Mouse (Mus musculus) embryonic stem cell, embryonic (primary cell): ENCODE data around the gene Gm45837.
"Not testable (repeated sequence)": the region's sequence is repeated elsewhere in the genome, so short reads cannot be mapped to it uniquely, and the experiment has no call there.

Experiments used
- CTCF ChIA-PET, 4 experiments: fragments of 300-600 bp in 2 of 4; fragments of 350-600 bp in 2 of 4; sonication (Branson Sonifier 250); formaldehyde crosslinking; loops; one replicate each; lab custom pipeline; 2022; ENCODE audit warnings: inconsistent platforms in 2 of 4; lab: Charles Lee
- POLR2A ChIA-PET, 4 experiments: fragments of 300-600 bp in 2 of 4; fragments of 350-600 bp in 2 of 4; sonication (Branson Sonifier 250); formaldehyde crosslinking; loops; one replicate each; lab custom pipeline; 2022; ENCODE audit warnings: antibody characterized with exemption in 4 of 4, inconsistent platforms in 1 of 4; lab: Charles Lee

Gene Gm45837

DNA sequence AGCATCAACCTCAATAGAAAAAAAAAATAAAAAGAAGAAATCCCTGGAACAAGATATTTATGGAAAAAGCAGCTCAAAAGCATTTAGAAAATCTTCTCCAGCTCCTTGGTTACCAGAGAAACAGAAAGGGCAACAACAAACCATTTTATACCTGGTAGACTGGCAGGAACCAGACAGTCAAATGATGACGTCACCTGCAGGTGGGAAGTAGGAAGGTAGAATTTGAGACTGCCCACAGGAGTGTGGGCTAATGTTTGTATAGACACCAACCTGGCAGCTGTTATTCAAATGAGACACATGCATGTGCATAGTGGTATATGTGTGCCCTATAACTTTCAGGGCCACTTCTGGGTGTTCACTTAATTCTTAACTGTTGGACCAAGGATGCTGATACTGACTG is 111.0 kb downstream of the Gm45837 start:
- POLR2A ChIA-PET, result interaction anchor here in 1 of 4 experiments (0.6 to 1.8 kb wide), 2 partner anchors 16 to 246 kb away, joined by 3 to 5 read pairs; no protein-coding TSS in a partner anchor

DNA sequence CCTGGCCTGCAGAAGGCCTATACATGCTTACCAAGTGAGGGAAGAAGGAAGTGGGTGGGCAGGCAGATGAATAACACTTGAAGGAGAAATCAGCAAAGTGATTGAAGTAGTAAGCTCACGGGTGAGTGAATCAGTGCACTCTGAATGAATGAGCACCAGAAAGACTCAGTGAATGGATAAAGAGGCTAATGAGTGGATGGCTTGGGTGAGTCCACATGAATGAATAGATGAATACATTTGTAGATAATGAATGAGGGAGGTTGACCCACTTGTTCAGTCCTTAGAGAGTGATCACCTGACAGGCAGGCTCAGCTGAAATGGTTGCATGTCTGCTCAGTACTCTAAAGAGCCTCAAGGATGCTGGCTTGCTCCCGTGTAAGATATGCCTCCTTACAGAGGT is 112.5 kb downstream of the Gm45837 start:
- CTCF ChIA-PET, result interaction anchor here in 3 of 4 experiments (0.5 to 1.1 kb wide), 5 partner anchors 21 to 561 kb away, joined by 3 read pairs; no protein-coding TSS in a partner anchor
- POLR2A ChIA-PET, result interaction anchor here in 1 of 4 experiments (0.6 to 1.3 kb wide), 3 partner anchors 14 to 487 kb away, joined by 3 to 5 read pairs (median 3); no protein-coding TSS in a partner anchor

More for the DNA sequence above, 111.0 kb downstream of the Gm45837 start:
- CTCF ChIA-PET, result interaction anchor here in 3 of 4 experiments (0.6 to 1.2 kb wide), 5 partner anchors 15 to 342 kb away, joined by 3 to 4 read pairs (median 4); no protein-coding TSS in a partner anchor

DNA sequence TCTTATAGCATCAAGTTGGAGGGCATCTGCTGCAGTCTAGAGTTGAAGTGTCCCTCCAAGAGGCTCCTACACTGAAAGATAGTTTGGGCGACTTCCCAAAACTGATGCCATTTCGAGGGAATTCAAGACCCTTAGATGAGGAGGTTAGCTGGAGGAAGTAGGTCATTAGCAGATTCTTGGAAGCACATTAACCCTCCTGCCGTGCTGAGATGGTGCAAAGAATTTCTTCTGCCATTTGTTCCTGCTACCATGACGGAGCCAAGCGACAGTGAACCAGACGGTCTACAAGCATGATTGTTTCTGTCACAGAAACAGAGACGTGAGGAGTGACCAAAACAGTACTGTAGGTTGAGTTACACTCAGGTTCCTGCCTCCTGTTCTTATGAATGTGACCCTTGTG is 115.8 kb downstream of the Gm45837 start:
- CTCF ChIA-PET, result interaction anchor here in 2 of 4 experiments (0.6 to 1.3 kb wide), 2 partner anchors 23 to 75 kb away, joined by 5 read pairs; no protein-coding TSS in a partner anchor
- POLR2A ChIA-PET, result no interaction called here

DNA sequence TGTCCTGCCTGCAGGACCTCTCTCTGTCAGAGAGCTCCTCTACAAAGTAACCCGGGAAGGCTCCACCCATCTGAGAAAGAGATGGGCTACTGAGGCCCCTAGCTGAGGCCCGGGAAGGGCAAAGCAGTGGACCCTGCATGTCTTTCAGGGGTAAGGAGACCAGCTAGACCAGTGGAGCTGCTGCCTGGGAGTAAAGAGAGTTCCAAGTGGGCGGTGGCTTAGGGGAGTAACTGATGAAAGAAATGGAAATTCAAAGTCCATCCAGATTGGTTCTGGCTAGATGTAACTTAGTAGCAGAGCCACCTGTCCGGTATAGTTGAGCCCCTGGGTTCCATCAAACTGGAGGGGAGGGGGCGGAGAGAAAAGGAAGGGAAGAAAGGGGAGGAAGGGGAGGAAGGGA is 123.7 kb downstream of the Gm45837 start:
- ChIA-PET CTCF (interaction anchor here in 2 of 4 experiments (0.7 to 1.5 kb wide), 3 partner anchors 67 to 794 kb away, joined by 4 to 9 read pairs (median 6); no protein-coding TSS in a partner anchor), POLR2A (interaction anchor here in 1 of 4 experiments (1.2 kb wide), 1 partner anchor 10 kb away, joined by 3 read pairs; no protein-coding TSS in a partner anchor)

DNA sequence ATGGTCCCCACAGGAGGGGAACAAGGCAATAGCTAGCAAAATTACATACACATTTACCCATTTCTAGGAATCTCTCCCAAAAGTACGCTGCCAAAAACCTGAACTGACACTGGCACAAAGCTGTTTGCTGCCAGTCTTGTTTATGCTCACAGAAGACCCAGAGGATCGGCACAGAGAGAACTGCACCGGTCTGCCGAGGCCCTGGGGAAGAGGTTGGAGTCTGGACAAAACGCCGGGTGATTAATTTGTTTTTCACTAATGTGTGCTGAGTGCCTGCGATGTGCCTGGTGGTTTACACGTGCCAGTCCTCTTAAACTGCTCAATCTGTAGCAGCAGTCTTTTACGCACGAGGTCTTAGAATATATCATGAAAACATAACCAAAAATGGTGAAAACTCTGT is 124.4 kb downstream of the Gm45837 start:
- POLR2A ChIA-PET, result no interaction called here
- CTCF ChIA-PET, result interaction anchor here in 1 of 4 experiments (1.1 kb wide), 1 partner anchor 66 kb away, joined by 6 read pairs; no protein-coding TSS in a partner anchor

DNA sequence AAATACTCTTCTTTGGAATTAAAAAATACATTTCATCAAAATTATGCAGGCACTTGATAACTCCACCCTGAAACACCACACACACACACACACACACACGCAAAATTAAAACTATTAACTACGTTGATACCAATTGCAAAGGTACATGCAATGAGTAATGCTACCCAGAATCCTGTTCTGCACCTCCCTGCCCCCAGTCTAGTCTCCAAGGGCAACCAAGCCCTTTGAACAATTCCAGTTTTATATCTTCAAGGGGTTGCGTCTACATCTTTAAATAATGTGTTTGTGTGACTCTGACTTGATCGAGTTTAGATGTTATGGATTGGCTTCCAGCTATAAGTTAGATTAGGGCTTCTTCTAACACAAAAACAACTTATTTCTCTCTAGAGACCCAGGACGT is 124.8 kb downstream of the Gm45837 start:
- CTCF ChIA-PET, result no interaction called here
- POLR2A ChIA-PET, result no interaction called here

DNA sequence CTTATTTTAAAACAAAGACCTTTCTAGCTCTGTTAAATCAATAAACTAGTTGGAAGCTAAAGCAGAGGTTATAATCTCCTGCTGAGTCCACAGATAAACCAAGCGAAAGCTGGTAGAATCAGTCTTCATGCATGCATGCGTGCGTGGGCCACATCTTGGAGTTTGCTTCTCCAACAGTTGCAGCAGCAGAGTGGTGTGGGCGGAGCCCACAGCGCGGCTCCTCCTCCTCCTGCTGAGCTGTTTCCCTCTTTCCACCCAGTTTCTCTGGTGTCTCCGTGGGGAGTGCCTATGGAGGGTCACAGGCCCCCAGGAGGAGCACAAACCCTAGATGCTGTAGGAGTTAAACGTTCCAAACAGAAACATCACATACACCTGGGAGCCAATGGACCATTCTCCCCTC is 126.9 kb downstream of the Gm45837 start:
- ChIA-PET POLR2A (interaction anchor here in 2 of 4 experiments (0.6 to 1.6 kb wide), 6 partner anchors 13 to 126 kb away, joined by 3 to 5 read pairs (median 4); no protein-coding TSS in a partner anchor), CTCF (interaction anchor here (0.7 to 3.8 kb wide), 27 partner anchors 9 to 629 kb away, joined by 3 to 22 read pairs (median 3); no protein-coding TSS in a partner anchor)

DNA sequence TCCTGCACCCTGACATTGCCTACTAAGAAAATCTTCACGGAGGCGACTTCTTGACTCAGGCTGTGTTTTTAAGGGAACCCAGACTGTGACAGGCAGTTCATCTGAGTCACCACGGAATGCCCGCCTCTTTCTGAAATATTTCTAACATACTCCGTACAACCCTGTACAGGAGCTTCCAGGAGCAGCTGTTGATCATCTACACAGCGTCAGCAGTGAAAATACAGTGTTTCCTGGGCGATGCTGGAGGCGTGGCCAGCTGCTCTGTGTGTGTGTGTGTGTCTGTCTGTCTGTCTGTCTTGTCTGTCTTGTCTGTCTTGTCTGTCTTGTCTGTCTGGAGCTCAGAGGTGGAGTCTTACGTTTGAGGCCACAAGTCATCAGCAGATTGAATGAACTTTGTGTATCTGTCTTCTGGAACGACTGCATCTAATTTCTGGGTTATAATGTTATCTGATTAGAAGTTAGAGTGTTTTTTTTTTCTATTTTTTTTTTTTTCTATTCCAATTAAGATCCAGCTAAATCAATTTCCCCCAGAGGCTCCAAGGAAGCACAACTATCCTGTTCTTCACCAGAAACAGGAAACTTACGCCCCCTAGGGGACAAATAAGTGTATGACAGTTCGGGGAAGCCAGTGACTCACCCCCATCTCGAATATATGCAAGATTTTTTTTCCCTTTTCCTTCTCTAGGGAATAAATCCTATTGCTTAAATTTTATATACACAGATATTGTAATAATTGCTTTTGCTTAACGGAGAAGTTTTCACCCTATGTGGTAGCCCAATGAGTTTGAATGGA is 127.7 kb downstream of the Gm45837 start:
- ChIA-PET CTCF (interaction anchor here (0.6 to 3.8 kb wide), 55 partner anchors 11 to 958 kb away, joined by 3 to 22 read pairs (median 4); partner anchors contain the start of gene Gm45837 (in 1 of the 4)), POLR2A (interaction anchor here in 2 of 4 experiments (0.6 to 1.6 kb wide), 5 partner anchors 7 to 126 kb away, joined by 3 to 5 read pairs (median 4); no protein-coding TSS in a partner anchor)

DNA sequence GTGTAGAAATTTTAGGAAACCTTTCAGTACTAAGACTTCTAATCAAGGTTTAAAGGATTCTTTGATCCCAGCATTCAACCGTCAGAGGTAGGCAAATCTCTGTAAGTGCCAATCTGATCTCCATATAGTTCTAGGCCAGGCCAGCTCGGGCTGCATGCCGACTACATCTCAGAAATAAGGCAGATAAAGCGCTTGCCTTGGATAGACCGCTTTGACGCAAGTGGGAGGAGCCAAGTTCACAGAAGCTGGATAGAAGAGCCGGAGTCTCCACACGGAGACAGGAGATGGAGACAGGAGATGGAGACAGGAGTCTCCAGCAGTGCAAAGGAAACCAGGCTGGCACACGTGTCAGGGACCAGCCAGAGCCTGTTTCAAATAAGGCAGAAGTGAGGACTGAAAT is 129.1 kb downstream of the Gm45837 start:
- POLR2A ChIA-PET, result no interaction called here
- CTCF ChIA-PET, result interaction anchor here in 3 of 4 experiments (0.6 to 3.8 kb wide), 7 partner anchors 37 to 595 kb away, joined by 3 to 22 read pairs (median 6); no protein-coding TSS in a partner anchor

DNA sequence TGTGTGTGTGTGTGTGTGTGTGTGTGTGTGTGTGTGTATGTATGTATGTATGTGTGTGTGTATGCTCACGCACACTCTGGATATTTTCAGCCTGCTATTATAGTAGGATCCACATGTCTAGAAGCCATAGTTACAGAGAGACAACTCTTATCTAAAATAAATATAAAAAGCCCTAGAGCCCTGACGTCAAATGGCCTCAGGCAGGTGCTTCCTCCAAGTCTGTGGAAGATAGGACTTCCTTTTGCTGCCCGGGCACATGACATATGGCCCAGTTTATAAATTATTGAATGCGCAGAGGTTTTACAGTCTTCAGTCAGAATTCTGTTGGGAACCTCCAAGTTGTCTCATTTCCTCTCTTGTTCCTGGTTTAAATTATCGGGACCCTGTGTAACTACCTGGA is 130.0 kb downstream of the Gm45837 start:
- POLR2A ChIA-PET, result no interaction called here
- CTCF ChIA-PET, result interaction anchor here (0.6 to 3.5 kb wide), 26 partner anchors 8 to 479 kb away, joined by 3 to 22 read pairs (median 5); partner anchors contain the start of gene Atg16l2 (in 1 of the 4)

DNA sequence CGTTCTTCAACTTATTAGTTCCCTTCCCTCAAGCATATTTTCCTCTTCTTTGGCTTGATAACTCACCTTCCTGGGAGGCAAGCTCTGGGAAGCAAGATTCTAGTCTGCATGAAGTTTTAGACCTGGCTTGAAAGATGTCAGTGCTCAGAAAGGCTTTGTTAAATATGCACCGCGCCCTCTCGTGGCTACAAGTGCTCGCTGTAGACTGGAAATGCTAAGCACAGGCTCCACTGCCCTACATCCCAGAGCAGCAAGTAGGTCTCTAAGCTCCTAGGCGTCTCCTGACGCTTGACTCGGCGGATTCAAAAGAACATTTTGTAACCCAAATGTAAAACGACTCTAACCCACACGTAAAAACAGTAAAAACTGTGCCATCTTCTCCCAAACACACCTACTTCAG is 130.4 kb downstream of the Gm45837 start:
- ChIA-PET CTCF (interaction anchor here (0.6 to 2.0 kb wide), 37 partner anchors 9 to 503 kb away, joined by 3 to 20 read pairs (median 4); partner anchors contain the start of gene Atg16l2 (in 1 of the 4)), POLR2A (interaction anchor here in 1 of 4 experiments (0.6 kb wide), 1 partner anchor 117 kb away, joined by 6 read pairs; no protein-coding TSS in a partner anchor)

DNA sequence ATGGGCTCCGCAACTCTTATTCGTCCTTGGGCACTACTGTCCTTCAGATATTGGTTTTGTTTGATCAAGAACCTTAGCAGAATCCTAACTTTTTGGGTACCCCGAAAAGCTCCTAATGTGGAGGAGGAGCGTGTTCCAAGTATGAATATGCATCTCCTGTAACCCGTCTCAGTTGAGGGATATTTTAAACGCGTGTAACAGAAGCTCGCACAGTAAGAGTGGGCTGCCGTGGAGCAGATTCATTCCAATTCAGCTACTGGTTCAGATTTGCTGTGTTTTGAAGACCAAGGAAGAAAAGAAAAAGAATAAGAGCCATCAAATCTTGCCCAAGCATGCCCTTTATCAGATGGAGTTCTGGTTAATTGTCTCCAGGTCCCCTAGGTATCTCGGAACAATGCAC is 131.0 kb downstream of the Gm45837 start:
- CTCF ChIA-PET, result interaction anchor here (0.6 to 2.0 kb wide), 35 partner anchors 9 to 503 kb away, joined by 3 to 20 read pairs (median 4); partner anchors contain the start of gene Atg16l2 (in 1 of the 4)
- POLR2A ChIA-PET, result interaction anchor here in 1 of 4 experiments (0.6 kb wide), 1 partner anchor 117 kb away, joined by 6 read pairs; no protein-coding TSS in a partner anchor

DNA sequence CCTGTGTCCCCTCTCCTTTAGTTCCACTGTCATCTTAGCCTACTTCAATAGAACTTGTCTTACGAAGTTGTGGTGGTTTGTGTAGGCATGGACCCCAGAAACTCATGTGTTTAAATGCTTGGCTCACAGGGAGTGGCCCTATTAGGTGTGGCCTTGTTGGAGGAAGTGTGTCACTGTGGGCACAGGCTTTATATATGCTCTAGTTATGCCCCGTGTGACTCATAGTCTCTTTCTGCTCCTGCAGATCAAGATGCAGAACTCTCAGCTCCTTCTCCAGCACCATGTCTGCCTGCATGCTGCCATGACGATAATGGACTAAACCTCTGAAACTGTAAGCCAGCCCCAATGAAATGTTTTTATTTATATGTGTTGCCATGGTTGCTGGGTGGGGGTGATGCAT is 137.0 kb downstream of the Gm45837 start:
- ChIA-PET CTCF (no interaction called here), POLR2A (no interaction called here)

DNA sequence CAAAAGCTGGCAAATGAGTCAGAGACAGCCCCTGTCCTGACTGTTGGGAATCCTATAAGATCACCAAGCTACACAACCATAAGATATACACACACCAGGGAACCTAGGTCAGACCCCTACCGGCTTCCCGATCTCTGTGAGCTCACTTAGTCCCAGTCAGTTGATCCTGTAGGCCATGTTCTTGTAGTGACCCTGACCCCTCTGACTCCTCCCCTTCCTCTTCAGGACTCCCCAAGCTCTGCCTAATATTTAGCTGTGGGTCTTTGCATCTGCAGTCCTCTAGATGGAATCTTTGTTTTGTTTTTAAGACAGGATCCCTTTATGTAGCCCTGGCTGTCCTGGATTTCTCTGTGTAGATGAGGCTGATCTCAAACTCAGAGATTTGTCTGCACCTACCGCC is 138.6 kb downstream of the Gm45837 start:
- POLR2A ChIA-PET, result no interaction called here

DNA sequence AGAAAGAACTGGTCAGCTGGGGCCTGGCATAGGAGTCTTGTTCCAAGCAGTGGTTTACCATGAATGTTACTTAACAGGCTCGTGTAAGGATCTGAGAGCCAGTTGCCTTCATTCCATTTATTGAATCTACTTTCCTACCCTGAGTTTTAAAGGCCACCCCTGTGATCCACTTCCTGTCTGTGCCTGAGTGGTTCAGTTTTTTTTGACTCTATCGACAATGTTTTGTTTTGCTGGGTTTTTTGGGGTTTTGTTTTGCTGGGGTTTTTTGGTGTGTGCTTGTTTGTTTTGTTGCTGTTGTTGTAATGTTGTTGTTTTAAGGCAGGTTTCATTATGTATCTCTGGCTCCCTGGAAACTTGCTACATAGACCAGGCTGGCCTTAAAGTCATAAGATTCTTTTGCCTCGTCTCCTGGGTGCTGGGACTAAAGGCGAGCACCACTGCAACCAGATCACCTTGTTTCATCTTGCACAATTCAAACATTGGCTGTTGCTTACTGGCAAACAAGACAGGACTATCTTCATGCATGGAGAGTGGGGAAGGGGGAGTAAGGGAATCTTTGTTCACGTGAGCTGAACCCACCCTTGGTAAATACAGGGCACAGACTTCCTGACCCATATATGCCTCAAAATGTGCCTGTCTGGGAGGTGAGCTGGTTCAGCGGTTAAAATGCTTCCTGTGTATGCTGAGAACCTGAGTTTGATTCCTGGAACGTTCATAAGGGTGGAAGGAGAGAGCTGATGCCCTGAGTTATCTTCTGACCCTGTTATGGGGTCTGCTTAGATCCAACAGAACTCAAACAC is 140.2 kb downstream of the Gm45837 start:
- ChIA-PET CTCF (interaction anchor here in 2 of 4 experiments (0.6 to 1.5 kb wide), 3 partner anchors 10 to 49 kb away, joined by 4 read pairs; no protein-coding TSS in a partner anchor), POLR2A (interaction anchor here in 1 of 4 experiments (1.0 kb wide), 1 partner anchor 14 kb away, joined by 5 read pairs; no protein-coding TSS in a partner anchor)

More for the DNA sequence above, 138.6 kb downstream of the Gm45837 start:
- CTCF ChIA-PET, result interaction anchor here in 1 of 4 experiments (1.2 kb wide), 1 partner anchor 11 kb away, joined by 3 read pairs; no protein-coding TSS in a partner anchor

DNA sequence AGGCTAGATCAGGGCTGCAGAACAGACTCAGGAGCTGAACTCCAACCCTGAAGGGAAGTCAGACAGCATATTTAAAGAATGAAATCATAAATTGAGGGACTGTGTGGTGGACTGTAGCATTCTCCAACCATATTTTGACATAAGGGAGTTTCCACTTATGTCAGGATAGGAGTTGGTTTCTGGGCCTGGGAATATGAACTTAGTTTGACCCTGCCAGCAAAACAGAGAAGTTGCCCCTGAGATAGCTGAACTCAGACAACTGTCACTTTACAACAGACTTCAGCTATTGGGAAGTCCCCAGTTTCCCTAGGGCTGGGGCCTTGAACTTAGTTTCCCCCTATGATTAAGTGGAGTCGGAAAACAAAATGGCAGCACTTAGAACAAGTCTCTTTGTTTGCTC is 140.8 kb downstream of the Gm45837 start:
- POLR2A ChIA-PET, result no interaction called here

DNA sequence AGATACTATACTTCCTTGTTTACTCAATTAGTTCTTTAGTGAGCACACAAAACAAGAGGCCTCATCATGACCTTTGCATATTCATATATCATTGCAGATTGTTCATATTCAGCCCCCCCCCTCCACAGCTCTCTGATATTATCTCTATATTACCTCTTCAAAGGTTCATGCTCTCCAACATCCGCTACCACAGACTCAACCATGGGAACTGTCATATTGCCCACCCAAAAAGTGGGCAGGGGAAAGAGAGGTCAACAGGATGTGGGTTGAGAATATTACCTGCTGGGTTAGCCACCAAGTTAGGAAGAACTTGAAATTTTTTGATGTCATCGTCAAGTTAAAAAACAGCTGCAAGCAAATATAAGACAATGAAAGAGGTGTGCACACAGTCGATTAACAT is 144.8 kb downstream of the Gm45837 start:
- POLR2A ChIA-PET, result not testable (repeated sequence)
- CTCF ChIA-PET, result interaction anchor here in 1 of 4 experiments (1.2 kb wide), 1 partner anchor 14 kb away, joined by 4 read pairs; no protein-coding TSS in a partner anchor

More for the DNA sequence above, 140.8 kb downstream of the Gm45837 start:
- CTCF ChIA-PET, result interaction anchor here in 1 of 4 experiments (0.6 to 1.5 kb wide), 2 partner anchors 10 to 50 kb away, joined by 4 read pairs; no protein-coding TSS in a partner anchor
